Mouse (Mus musculus) v-Abl transformed pro-B cells (cell line): ENCODE measurements around the gene Cx3cr1.

Experiments
- in situ Hi-C, 2 experiments: fragments of 400-800 bp; cut with MboI; formaldehyde crosslinking; loops; one replicate each; pipeline ENCODE4 v1.15.1; 2025; ENCODE audit not compliant: unreplicated experiment in 2 of 2

The Cx3cr1 gene

DNA sequence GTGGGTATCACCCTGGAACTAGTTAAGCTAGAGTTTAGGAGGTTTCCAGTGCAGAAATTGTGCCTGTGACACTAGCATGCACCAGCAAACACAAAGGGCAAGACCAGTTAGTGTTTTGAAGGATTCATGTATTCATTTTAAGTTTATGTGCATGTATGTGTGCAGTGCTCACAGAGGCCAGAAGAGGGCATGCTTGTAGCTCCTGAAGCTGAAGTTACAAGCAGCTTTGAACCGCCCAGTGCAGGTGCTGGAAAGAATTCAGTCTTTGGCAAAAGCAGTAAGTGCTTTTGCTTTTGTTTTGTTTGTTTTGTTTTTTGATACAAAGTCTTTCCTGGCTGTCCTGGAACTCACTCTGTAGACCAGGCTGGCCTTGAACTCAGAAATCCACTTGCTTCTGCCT lies 61.8 kb downstream of the Cx3cr1 start:
- in situ Hi-C loops = no loop called here

DNA sequence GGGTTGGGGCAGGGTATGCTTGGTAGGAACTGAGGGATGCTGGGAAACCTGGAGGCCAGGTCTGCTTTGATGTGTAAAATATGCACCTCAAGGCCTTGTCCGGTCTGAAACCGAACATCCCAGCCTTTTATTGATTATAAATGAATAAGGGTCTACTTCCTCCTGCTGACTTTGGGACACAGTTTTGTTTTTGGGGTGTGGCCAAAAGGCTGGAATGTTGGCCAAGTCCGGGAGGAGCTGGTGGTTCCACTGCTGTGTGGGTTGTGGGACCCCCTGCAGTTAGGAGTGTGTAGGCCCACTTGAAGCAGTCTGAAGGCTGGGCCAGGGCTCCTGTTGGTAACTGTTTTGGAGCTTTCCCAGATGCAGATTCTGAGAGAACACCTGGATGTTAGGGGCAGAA lies 63.7 kb downstream of the Cx3cr1 start:
- in situ Hi-C loops = no loop called here

DNA sequence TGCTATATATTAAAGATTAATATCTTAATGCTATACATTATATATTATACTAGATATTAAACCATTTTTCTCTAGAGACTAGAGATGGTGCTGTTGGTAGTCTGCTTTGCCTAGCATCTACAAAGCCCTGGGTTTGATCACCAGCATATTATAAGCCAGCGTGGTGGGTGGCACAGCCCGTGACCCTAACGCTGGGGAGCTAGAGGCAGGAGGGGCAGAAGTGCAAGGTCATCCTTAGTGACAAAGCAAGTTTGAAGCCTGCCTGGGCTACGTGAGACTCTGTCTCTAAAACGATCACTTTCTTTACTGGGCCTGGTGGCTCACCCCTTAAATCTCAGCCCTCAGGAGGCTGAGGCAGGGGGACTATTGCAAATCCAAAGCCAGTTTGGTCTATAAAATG lies 66.8 kb downstream of the Cx3cr1 start:
- in situ Hi-C loops = no loop called here

DNA sequence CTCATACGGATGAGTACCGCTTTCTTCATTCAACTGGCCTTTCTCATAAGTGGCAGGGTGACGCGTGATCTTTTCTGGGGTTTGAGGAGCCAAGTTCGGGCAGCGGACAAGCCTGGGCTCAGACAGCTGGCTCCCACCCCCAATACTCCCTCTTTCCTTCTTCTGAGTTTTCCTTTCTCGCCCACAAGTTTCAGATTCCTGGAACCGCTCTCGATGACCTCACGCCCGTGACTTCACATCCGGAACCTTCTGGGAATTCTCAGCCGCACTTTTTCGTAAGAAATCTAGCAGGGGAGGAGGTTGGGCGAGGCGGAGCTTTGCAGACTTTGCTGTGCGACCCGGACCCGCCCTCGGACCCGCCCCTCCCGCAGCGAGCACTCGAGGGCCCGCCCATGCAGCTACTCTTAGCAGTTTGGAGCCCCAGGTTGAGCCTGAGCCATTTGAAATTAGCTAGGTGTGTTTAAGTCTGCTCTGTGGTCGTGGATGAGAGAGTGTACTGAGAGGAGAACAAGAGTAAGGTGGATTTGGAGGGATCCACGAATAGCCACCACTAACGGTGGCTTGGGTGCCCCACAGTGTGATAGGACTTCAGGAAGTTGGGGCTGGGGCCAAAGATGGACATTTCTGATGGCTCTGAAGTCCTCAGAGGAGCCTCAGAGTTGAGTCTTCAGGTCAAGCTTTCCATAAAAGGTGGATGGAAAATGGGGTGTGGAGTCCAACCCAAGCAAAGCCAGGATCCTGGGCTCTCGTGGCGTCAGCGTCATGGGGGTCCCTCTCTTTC lies 67.5 kb downstream of the Cx3cr1 start:
- in situ Hi-C loops = no loop called here

DNA sequence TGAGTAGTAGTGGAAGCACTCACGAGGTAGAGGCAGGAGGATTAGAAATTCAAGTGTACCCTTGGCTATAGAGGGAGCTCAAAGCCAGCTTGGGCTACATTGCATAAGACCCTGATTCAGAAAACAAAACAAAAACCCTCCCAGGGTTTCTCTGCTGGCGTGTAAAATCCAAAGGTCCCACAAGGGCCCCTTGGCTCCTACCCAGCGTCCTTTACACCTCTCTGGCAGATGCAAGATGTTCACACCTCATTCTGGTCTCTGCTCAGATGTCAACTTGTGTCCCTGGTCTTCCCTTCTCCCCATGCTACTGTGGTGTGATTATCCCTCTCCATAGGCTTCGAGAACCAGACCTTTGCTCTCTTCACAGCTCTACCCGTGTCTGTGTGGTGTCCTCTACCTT lies 68.9 kb downstream of the Cx3cr1 start:
- in situ Hi-C loops = no loop called here

DNA sequence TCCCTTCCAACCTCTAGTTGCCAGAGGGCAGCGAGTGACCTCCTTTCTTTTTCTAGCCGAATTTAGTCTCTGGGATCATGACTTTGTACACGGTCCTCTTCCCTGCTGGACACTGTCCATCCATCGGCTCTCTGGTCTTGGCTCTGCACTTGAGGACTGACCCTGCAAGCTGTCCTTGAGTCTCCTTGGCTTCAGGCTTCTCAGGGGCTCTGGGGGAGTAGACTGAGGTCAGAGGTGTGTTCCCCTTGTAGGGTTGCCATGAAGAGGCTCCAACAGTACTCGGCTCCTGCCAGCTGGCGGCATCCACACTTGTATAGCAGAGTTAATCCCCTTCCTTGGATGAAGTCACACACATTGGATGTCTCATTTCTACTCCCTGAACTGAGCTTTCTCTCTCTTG lies 70.0 kb downstream of the Cx3cr1 start:
- in situ Hi-C loops = loop anchor here (25.0 kb wide), 3 partner anchors 1288 to 1888 kb away; partner anchors contain the start of genes Ackr2 (in 1 of the 2), Trak1 (in 1 of the 2) and Ulk4 (in 1 of the 2)

DNA sequence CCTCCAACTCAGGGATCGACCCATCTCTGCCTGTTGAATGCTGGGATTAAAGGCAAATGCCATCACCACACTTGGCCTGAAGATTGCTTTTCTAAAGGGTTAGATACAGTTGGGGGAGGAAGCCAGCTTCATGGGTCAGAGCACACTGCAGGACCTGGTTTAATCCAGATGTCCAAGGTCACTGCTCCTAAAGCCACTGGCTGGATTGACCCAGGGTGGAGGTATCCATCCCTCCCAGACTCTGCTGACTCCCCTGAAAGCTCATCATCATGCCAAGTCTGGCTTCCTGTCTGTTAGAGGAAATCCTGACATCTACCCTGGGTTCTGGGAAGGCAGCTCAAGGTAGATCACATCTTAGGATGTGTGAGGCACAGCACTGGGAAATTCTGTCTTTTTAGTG lies 70.9 kb downstream of the Cx3cr1 start:
- in situ Hi-C loops = loop anchor here (25.0 kb wide), 3 partner anchors 1289 to 1889 kb away; partner anchors contain the start of genes Ackr2 (in 1 of the 2), Trak1 (in 1 of the 2) and Ulk4 (in 1 of the 2)

DNA sequence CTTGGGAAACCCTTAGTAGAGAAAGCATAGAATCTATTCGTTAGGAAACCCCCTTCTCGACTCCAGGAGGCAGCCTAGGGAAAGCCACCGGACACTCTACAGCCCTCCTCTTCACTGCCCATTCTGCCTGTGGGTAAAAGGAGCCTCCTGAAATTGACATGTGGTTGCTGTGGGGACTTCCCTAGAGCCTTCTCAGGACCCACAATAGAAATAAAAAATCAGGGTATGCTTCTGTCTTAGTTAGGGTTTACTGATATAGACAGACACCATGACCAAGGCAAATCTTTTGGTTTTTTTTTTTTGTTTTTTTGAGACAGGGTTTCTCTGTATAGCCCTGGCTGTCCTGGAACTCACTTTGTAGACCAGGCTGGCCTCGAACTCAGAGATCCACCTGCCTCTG lies 73.6 kb downstream of the Cx3cr1 start:
- in situ Hi-C loops = loop anchor here (25.0 kb wide), 3 partner anchors 1291 to 1891 kb away; partner anchors contain the start of genes Ackr2 (in 1 of the 2), Trak1 (in 1 of the 2) and Ulk4 (in 1 of the 2)

DNA sequence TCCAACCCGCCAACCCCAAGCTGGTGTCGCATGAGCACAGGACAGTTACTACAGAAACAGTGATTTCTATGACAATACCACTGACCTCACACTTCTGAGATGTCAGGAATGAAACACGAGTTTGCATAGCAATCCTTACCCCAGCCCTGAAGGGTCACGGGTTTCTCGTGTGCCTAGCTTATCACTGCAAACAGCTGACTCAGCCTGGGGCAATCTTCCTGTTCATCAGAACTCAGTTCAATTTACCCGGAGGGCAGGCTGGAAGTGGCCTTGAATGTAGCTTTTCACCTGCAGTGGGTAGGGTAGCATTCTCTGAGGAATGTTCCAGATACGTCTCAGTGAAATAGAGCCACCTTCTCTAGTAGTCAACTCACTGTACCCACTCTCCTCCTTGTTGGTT lies 75.5 kb downstream of the Cx3cr1 start:
- in situ Hi-C loops = loop anchor here (25.0 kb wide), 3 partner anchors 1293 to 1893 kb away; partner anchors contain the start of genes Ackr2 (in 1 of the 2), Trak1 (in 1 of the 2) and Ulk4 (in 1 of the 2)

DNA sequence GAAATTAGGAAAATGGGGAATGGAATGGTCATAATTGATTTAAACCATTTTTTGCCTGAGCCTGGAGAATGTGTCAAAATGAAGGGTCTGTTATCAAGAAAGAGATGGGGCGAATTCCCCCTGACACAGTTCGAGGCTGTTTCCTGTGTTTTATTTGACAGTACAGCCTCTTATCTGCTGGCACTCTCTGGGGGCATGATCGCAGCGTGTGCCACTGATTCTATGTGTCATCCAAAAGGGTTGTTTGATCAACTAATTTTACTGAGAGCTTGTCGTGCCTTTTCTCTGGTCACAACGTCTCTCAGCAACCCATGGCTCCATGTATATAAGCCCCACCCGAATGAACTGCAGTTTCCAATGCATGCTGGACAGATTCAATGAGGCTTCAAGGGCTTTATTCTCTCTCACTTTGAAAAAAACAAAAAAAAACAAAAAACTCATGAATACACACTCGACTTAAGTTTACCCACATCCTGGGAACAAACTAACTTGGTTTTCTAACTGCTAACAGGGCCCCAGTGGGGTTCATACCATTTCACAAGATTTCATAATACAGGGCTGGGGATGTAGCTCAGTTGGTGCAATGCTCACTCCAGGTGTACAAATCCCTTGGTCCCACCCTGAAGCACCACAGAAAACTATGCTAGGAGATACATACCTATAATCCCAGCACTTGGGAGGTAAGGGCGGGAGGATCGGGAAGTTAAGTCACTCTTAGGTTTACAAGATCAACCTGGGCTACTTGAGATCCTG lies 76.4 kb downstream of the Cx3cr1 start:
- in situ Hi-C loops = loop anchor here (25.0 kb wide), 3 partner anchors 1294 to 1894 kb away; partner anchors contain the start of genes Ackr2 (in 1 of the 2), Trak1 (in 1 of the 2) and Ulk4 (in 1 of the 2)

DNA sequence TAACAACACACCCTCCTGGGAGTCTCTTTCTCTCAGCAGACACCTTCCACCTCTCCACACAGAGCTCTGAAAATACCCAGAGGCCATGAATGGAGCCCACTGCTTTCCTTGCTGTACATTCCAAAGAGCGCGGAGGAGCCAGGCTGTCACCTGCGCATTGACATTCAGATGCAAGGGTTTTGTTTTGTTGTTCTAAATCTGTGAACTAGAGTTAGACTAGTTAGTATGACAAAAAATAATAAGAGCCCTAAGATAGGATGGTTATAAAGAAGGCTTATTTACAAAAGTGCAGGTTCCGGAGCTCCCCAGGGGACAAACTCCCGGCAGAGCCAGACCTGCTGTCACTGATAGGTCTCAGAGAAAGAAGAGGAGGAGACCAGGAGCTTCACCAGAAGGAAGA lies 78.4 kb downstream of the Cx3cr1 start:
- in situ Hi-C loops = loop anchor here (25.0 kb wide), 3 partner anchors 1296 to 1896 kb away; partner anchors contain the start of genes Ackr2 (in 1 of the 2), Trak1 (in 1 of the 2) and Ulk4 (in 1 of the 2)

DNA sequence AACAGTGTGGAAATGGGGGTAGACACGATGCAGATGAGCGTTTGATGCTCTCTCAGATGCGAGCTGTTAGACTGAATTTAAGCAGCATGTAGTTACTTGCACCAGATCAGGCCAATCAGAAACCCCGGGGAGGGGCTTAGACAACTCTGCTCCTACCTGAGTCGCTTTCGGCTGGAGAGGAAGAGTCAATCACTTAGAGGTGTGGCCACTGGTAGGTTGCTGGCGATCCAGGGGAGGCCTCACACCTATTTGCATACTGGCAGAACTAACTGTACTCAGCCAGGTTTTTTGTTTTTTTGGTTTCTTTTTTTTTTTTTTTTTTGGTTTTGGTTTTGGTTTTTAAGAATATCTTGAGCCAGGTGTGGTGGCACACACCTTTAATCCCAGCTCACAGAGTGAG lies 81.4 kb downstream of the Cx3cr1 start:
- in situ Hi-C loops = loop anchor here (25.0 kb wide), 3 partner anchors 1299 to 1899 kb away; partner anchors contain the start of genes Ackr2 (in 1 of the 2), Trak1 (in 1 of the 2) and Ulk4 (in 1 of the 2)

DNA sequence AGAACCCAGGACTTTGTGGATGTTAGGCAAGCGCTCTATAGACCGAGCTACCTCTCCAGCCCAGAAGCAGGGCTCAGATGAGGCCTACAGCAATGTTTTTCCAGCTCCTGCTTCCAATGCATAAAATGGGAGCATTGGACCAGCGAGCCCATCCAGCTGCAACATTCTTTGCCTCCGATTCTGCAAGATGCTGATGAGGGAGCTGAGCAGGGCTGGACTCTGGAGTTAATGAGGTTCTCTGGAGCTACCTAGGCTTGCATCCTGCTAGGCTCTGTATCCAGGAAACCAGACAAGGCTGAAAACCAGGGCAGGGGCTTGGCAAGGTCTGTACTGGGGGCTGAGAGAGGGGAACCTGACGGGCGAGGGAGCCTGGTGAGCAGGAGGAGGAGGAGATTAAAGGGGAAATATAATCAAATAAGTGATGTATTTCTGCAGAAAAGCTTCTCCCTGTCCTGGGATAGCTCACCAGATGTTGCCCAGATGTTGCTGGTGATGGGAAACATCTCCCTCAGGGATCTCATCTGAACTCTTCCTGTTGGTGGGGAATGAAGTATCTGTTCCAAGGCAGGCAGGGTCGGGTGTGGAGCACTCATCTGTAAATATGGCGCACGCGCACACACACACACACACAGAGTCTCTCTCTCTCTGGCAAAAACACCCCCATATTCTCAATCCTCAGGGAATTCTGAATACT lies 83.7 kb downstream of the Cx3cr1 start:
- in situ Hi-C loops = loop anchor here (25.0 kb wide), 3 partner anchors 1301 to 1901 kb away; partner anchors contain the start of genes Ackr2 (in 1 of the 2), Trak1 (in 1 of the 2) and Ulk4 (in 1 of the 2)

DNA sequence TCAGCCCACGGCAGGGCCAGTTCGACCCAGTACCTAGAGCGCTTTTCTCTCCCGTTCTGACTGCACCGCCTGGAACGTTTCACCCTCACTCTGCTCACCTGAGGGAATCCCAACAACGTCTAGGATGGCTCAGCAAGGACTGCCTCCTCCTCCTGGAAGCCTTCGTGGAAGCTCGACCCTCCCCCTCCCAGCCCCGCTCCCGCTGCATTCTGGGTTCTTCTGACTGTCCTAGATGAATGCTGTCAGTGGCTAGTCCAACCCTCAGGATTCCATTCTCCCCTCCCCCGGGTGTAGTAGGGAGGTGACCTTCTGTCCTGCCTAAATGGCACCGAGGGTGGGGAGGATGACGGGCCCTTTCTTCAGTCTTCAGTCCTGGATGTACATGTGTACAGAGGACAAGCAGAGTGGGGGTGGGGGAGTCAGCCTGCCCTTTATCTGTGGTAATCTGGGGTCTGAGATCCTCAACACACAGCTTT lies 85.1 kb downstream of the Cx3cr1 start, which contains the start of gene Csrnp1:
Gene Csrnp1, minus strand, starts transcription at position 123 of the 476 bp plus-strand sequence.
- in situ Hi-C loops = loop anchor here (25.0 kb wide), 3 partner anchors 1303 to 1903 kb away; partner anchors contain the start of genes Ackr2 (in 1 of the 2), Trak1 (in 1 of the 2) and Ulk4 (in 1 of the 2)

DNA sequence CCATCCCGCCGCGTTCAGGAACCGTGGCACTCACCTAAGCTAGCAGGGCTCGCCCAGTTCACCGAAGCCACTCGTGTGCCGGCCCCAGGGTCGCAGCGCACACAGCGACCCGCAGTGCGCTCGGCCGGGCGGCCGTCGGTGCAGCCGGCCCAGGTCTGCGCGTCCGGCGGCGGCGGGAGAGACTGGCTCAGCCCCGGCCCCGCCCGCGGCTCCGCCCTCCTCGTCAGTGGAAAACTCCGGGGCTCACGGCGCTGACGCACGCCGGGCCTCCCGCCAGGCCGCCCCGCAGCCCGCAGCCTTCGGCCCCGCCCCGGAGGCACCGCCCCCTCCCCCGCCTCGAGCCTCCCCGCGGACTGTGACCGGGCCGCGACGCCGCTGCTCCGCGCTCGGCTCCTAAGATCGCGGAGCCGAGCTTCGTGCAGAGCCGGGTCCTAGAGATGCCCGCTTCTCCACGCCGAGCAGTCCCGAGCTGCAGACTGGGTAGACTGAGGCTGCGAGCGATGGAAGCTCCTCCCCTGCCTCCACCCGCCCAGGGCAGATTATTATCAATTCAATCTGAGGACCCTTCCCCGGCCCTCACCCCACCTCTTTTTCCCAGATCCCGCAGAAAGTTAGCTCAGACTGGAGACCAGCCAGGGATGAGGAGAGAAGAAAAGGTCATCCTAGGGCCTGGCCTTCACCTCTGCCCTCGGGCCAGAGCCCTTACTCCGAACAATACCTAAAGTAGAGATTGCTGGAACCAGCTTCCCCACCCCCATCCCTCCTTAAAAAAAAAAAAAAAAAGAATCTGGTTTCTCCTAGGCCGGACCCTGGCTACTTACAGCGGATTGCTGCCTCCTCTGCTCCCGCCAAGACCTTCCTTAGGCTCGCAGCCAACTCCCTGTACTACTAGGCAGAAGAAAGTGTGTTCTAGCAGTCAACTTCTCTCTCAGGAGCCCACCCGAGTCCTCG lies 85.8 kb downstream of the Cx3cr1 start:
- in situ Hi-C loops = loop anchor here (25.0 kb wide), 3 partner anchors 1303 to 1903 kb away; partner anchors contain the start of genes Ackr2 (in 1 of the 2), Trak1 (in 1 of the 2) and Ulk4 (in 1 of the 2)

DNA sequence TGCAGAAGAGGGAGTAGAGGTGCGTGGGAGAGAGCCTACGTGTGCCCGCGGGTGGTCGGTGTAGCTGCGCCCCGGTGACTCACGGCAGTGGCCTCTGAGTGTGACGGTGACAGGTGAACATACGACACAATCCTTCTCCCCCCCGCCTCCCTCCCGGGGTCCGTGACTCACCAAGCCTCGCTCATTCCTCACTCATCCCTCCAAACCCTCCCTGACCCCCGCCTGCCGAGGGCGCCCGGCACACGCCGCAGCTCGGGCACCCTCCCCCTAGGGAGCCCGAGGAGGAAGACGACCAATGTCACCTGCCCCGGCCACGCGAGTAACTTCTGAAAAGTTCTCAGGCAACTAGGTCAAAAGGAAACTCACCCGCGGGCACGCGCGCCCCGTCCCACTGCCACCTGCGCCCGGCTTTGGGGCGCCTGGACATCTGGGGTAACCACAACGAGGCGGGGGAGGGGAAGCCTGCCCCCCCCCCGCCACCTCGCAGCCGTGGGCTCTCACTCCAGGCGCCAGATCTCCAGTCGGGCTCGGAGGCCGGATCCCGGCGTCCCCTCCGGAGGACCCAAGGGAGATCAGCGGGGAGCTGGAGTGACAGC lies 86.6 kb downstream of the Cx3cr1 start:
- in situ Hi-C loops = loop anchor here (25.0 kb wide), 3 partner anchors 1304 to 1904 kb away; partner anchors contain the start of genes Ackr2 (in 1 of the 2), Trak1 (in 1 of the 2) and Ulk4 (in 1 of the 2)

DNA sequence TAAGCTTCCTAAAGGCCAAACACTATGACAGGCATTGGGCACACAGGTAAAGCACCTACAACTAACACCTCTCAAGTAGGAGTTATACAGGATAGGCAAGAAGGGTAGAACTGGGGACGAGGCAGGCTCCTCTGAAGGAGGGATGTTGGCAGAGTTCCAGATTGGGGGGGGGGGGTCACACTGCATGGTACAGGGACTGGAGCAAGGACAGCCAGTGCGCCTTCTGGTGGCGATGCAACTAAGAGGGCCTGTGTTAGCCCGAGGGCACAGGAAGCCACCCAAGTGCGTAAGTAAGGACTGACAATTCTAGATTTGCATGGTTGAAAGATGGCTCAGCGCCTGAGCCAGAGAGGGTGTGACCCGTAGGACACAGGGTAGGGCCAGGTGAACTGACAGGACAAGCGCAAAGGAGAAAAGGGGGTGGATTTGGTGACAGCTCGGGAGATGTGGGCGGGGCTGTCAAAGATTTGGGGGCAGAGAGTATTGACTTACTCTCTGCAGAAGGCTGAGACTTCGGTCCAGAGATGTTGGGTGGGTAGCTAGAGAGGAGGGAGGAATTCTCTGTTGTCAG lies 87.4 kb downstream of the Cx3cr1 start:
- in situ Hi-C loops = loop anchor here (25.0 kb wide), 3 partner anchors 1305 to 1905 kb away; partner anchors contain the start of genes Ackr2 (in 1 of the 2), Trak1 (in 1 of the 2) and Ulk4 (in 1 of the 2)
